ENCODE assay signal across 7 mouse cellular contexts in genomic region chr10:79704065-79704969, GRCm38 (mm10). TPM values are rescaled to one million over a fixed set of nuclear protein-coding genes. Genes with fewer than 3 reads are reported as not detected.
DNase-seq lines count a peak whose midpoint lies in the region; ATAC-seq and TF ChIP-seq lines count a peak whose summit lies in the region.

TSS of gene Bsg (plus strand) at chr10:79704491.

- H3K4me2 ChIP-seq in intestine, postnatal 0 days (replicated peaks; ENCODE audit: low read depth): peak within 1 kb of the TSS; percentile 79
- H3K4me2 ChIP-seq in midbrain, embryonic 12.5 days (replicated peaks): peak within 1 kb of the TSS; percentile 98

- peak; percentile 74 for TF ChIP-seq CTCF in intestine, postnatal 0 days (IDR thresholded peaks at IDR 0.05; ENCODE audit: low read depth)
- TF ChIP-seq CTCF in small intestine, adult 2 months (IDR thresholded peaks at IDR 0.05; ENCODE audit: extremely low read depth, insufficient read length, insufficient replicate concordance, low read depth, low read length): peak; percentile 50; the same call in 1 of the 2 replicates

- H3K4me1 ChIP-seq in intestine, postnatal 0 days (replicated peaks; ENCODE audit: control insufficient read depth, insufficient read depth, low read length): peaks cover 10% of the 10 kb centered on the region
- peaks cover 28% of the 10 kb centered on the region for H3K4me1 ChIP-seq in midbrain, embryonic 12.5 days
- H3K4me1 ChIP-seq in small intestine, adult 2 months (ENCODE audit: control insufficient read depth, insufficient read depth, insufficient read length, low read length): peaks cover 48% of the 10 kb centered on the region

- H3K9me3 ChIP-seq in intestine, postnatal 0 days (ENCODE audit: control insufficient read depth): no peaks in the 10 kb centered on the region
- no peaks in the 10 kb centered on the region for H3K9me3 ChIP-seq in midbrain, embryonic 12.5 days

- H3K9ac ChIP-seq in intestine, postnatal 0 days (ENCODE audit: low read depth, low read length): peak within 1 kb of the TSS; percentile 91
- H3K9ac ChIP-seq in midbrain, embryonic 12.5 days (replicated peaks): peak within 1 kb of the TSS; percentile 92

- ATAC-seq in intestine, postnatal 0 days: peak; percentile 97
- ATAC-seq in midbrain, embryonic 12.5 days (ENCODE audit: low FRiP score, low read depth): peak; percentile 97

- no peaks in the 10 kb centered on the region for H3K27me3 ChIP-seq in intestine, postnatal 0 days (replicated peaks; ENCODE audit: control insufficient read depth, insufficient read depth, low read length)
- no peaks in the 10 kb centered on the region for H3K27me3 ChIP-seq in midbrain, embryonic 12.5 days
- H3K27me3 ChIP-seq in small intestine, adult 2 months (ENCODE audit: control insufficient read depth, insufficient read depth, low read length): no peaks in the 10 kb centered on the region

- WGBS in intestine, postnatal 0 days: under 1% methylated on average over 51 of the region's 65 CpGs
- WGBS in midbrain, embryonic 12.5 days: under 1% methylated on average over 55 of the region's 65 CpGs
- under 1% methylated on average over 65 of the region's 65 CpGs for WGBS in small intestine, adult 2 months

- peak within 1 kb of the TSS; percentile 85 for H3K4me3 ChIP-seq in intestine, postnatal 0 days (ENCODE audit: low read depth, low read length)
- peak within 1 kb of the TSS; percentile 82 for H3K4me3 ChIP-seq in midbrain, embryonic 12.5 days
- H3K4me3 ChIP-seq in small intestine, adult 2 months (ENCODE audit: low read depth, low read length): peak within 1 kb of the TSS; percentile 93

- H3K27ac ChIP-seq in intestine, postnatal 0 days (ENCODE audit: low read depth, low read length): peak within 1 kb of the TSS; percentile 81
- H3K27ac ChIP-seq in midbrain, embryonic 12.5 days (replicated peaks): peak within 1 kb of the TSS; percentile 83
- peak within 1 kb of the TSS; percentile 71 for H3K27ac ChIP-seq in small intestine, adult 2 months (ENCODE audit: insufficient read depth, low read depth, low read length)

- intact Hi-C loops in left cerebral cortex, postnatal 4 days (cut with DNase I): loop anchor here (2.0 kb wide), 1 partner anchor 14 kb away; no protein-coding TSS in a partner anchor

- peaks cover 11% of the 10 kb centered on the region; the same call in 1 of the 2 replicates for H3K36me3 ChIP-seq in intestine, postnatal 0 days (ENCODE audit: control insufficient read depth, insufficient read depth)
- H3K36me3 ChIP-seq in midbrain, embryonic 12.5 days: peaks cover 18% of the 10 kb centered on the region
- peaks cover 11% of the 10 kb centered on the region for H3K36me3 ChIP-seq in small intestine, adult 2 months (ENCODE audit: control insufficient read depth, insufficient read depth, low read length)

- peak; percentile 98 for DNase-seq in adrenal gland, adult 8-10 months
- DNase-seq in embryo, embryonic 9.5 days (ENCODE audit: extremely low spot score): peak; percentile 98
- no peak for DNase-seq in gonadal fat pad, adult 2 months (ENCODE audit: low read depth)
- peak; percentile 99 for DNase-seq in left cerebral cortex, postnatal 4 days

- peak; percentile 96 for TF ChIP-seq POLR2A in small intestine, adult 2 months (IDR thresholded peaks at IDR 0.05; ENCODE audit: low read depth, low read length)

RNA-seq across cellular contexts. Expression of gene Bsg, which starts in this region (rescaled TPM):
- 100 to 1,000 TPM; 578 to 598 (median 581) TPM for total RNA-seq in adrenal gland, adult 8-10 months (2022)
- 595 and 686 TPM in 2 replicates for polyA plus RNA-seq in gonadal fat pad, adult 2 months (2012; rRNA removed)
- 888 and 937 TPM in 2 replicates for polyA plus RNA-seq in intestine, postnatal 0 days (2015; fragmentation: Nextera tagmentation; extraction: Ambion mirVana)
- 100 to 1,000 TPM; 486 to 495 TPM for total RNA-seq in left cerebral cortex, postnatal 4 days (2021)
- 540 and 588 TPM in 2 replicates for polyA plus RNA-seq in midbrain, embryonic 12.5 days (2016; fragmentation: Nextera tagmentation; extraction: Ambion mirVana)
- polyA plus RNA-seq in small intestine, adult 2 months (2012; rRNA removed): 1,266 and 1,465 TPM in 2 replicates
